Mouse (Mus musculus): ENCODE data around the gene Atg10. TPM values are rescaled to one million over a fixed set of nuclear protein-coding genes. Genes with fewer than 3 reads are reported as not detected.
A peak's percentile ranks its signal among the peaks of the same experiment; 100 is the strongest.

The Atg10 gene
- polyA plus RNA-seq, 1 experiment from 2014 or later = 15.4 TPM

- H3K4me2 ChIP-seq (ENCODE audit: low read length) = no peak overlapping the region
- H3K36me3 ChIP-seq (ENCODE audit: control insufficient read depth, insufficient read depth, low read length) = no peaks in the 10 kb centered on the region
- WGBS = 92% methylated on average over 8 of the region's 8 CpGs
- H3K27ac ChIP-seq (ENCODE audit: low read depth, low read length) = peak overlapping the region; percentile 81; the same call in 1 of the 2 replicates
- no peaks in the 10 kb centered on the region for H3K27me3 ChIP-seq (replicated peaks; ENCODE audit: control insufficient read depth, insufficient read depth, low read length)
- DNase-seq (ENCODE audit: low spot score) = no peak
- no peak overlapping the region for H3K4me3 ChIP-seq (ENCODE audit: low read depth, low read length)
- no peak for ATAC-seq
- no peak overlapping the region for H3K9ac ChIP-seq (ENCODE audit: low read length)
- no peaks in the 10 kb centered on the region for H3K9me3 ChIP-seq (replicated peaks; ENCODE audit: control insufficient read depth, low read length)
- peaks cover 23% of the 10 kb centered on the region for H3K4me1 ChIP-seq (ENCODE audit: control insufficient read depth, insufficient read depth, low read length)
Measured at GRCm38 (mm10) chr13:91180364-91180763, 43.4 kb downstream of the Atg10 start.

GRCm38 (mm10) chr13:91179174-91179899, 44.4 kb downstream of the Atg10 start:
- peak; percentile 51 for DNase-seq (ENCODE audit: low spot score)
- Histone ChIP-seq H3K4me1 (ENCODE audit: control insufficient read depth, insufficient read depth, low read length) (peaks cover 23% of the 10 kb centered on the region), H3K27me3 (replicated peaks; ENCODE audit: control insufficient read depth, insufficient read depth, low read length) (no peaks in the 10 kb centered on the region), H3K4me2 (ENCODE audit: low read length) (peak overlapping the region; percentile 9), H3K4me3 (ENCODE audit: low read depth, low read length) (no peak overlapping the region), H3K9me3 (replicated peaks; ENCODE audit: control insufficient read depth, low read length) (no peaks in the 10 kb centered on the region), H3K9ac (ENCODE audit: low read length) (no peak overlapping the region; the same call in 1 of the 2 replicates), H3K36me3 (ENCODE audit: control insufficient read depth, insufficient read depth, low read length) (no peaks in the 10 kb centered on the region), H3K27ac (ENCODE audit: low read depth, low read length) (peak overlapping the region; percentile 81)
- ATAC-seq = peak; percentile 38
- 14% methylated on average over 8 of the region's 8 CpGs for WGBS

- Histone ChIP-seq H3K9ac (ENCODE audit: low read length) (peak overlapping the region; percentile 25; the same call in 1 of the 2 replicates), H3K9me3 (replicated peaks; ENCODE audit: control insufficient read depth, low read length) (no peaks in the 10 kb centered on the region), H3K4me3 (ENCODE audit: low read depth, low read length) (no peak overlapping the region), H3K27ac (ENCODE audit: low read depth, low read length) (peak overlapping the region; percentile 81), H3K4me2 (ENCODE audit: low read length) (peak overlapping the region; percentile 9), H3K4me1 (ENCODE audit: control insufficient read depth, insufficient read depth, low read length) (peaks cover 23% of the 10 kb centered on the region), H3K27me3 (replicated peaks; ENCODE audit: control insufficient read depth, insufficient read depth, low read length) (no peaks in the 10 kb centered on the region), H3K36me3 (ENCODE audit: control insufficient read depth, insufficient read depth, low read length) (no peaks in the 10 kb centered on the region)
- ATAC-seq (peak; percentile 92), DNase-seq (ENCODE audit: low spot score) (peak; percentile 96)
- 17% methylated on average over 9 of the region's 9 CpGs for WGBS
Measured at GRCm38 (mm10) chr13:91178428-91179160, 45.2 kb downstream of the Atg10 start.

- Histone ChIP-seq H3K9ac (ENCODE audit: low read length) (no peak overlapping the region), H3K4me1 (ENCODE audit: control insufficient read depth, insufficient read depth, low read length) (peaks cover 25% of the 10 kb centered on the region), H3K4me3 (ENCODE audit: low read depth, low read length) (no peak overlapping the region), H3K27me3 (replicated peaks; ENCODE audit: control insufficient read depth, insufficient read depth, low read length) (no peaks in the 10 kb centered on the region), H3K36me3 (ENCODE audit: control insufficient read depth, insufficient read depth, low read length) (no peaks in the 10 kb centered on the region), H3K9me3 (replicated peaks; ENCODE audit: control insufficient read depth, low read length) (no peaks in the 10 kb centered on the region), H3K27ac (ENCODE audit: low read depth, low read length) (no peak overlapping the region), H3K4me2 (ENCODE audit: low read length) (no peak overlapping the region)
- DNase-seq (ENCODE audit: low spot score) = no peak
- ATAC-seq = no peak
- WGBS = 64% methylated on average over 3 of the region's 3 CpGs
Measured at GRCm38 (mm10) chr13:91175347-91175746, 48.4 kb downstream of the Atg10 start.

GRCm38 (mm10) chr13:91171766-91172491, 51.8 kb downstream of the Atg10 start:
- Histone ChIP-seq H3K27me3 (replicated peaks; ENCODE audit: control insufficient read depth, insufficient read depth, low read length) (no peaks in the 10 kb centered on the region), H3K4me3 (ENCODE audit: low read depth, low read length) (no peak overlapping the region), H3K27ac (ENCODE audit: low read depth, low read length) (peak overlapping the region; percentile 5; the same call in 1 of the 2 replicates), H3K9ac (ENCODE audit: low read length) (no peak overlapping the region), H3K4me1 (ENCODE audit: control insufficient read depth, insufficient read depth, low read length) (0 out of 2 replicates have a peak, but pooled peaks cover 3% of the 10 kb centered on the region), H3K4me2 (ENCODE audit: low read length) (no peak overlapping the region), H3K9me3 (replicated peaks; ENCODE audit: control insufficient read depth, low read length) (no peaks in the 10 kb centered on the region), H3K36me3 (ENCODE audit: control insufficient read depth, insufficient read depth, low read length) (no peaks in the 10 kb centered on the region)
- DNase-seq (ENCODE audit: low spot score) = peak; percentile 63
- 68% methylated on average over 15 of the region's 15 CpGs for WGBS
- peak; percentile 76 for ATAC-seq

- Histone ChIP-seq H3K27me3 (replicated peaks; ENCODE audit: control insufficient read depth, insufficient read depth, low read length) (no peaks in the 10 kb centered on the region), H3K9ac (ENCODE audit: low read length) (no peak overlapping the region), H3K27ac (ENCODE audit: low read depth, low read length) (no peak overlapping the region), H3K4me2 (ENCODE audit: low read length) (no peak overlapping the region), H3K9me3 (replicated peaks; ENCODE audit: control insufficient read depth, low read length) (no peaks in the 10 kb centered on the region), H3K36me3 (ENCODE audit: control insufficient read depth, insufficient read depth, low read length) (no peaks in the 10 kb centered on the region), H3K4me1 (ENCODE audit: control insufficient read depth, insufficient read depth, low read length) (0 out of 2 replicates have a peak, but pooled peaks cover 3% of the 10 kb centered on the region), H3K4me3 (ENCODE audit: low read depth, low read length) (no peak overlapping the region)
- DNase-seq (ENCODE audit: low spot score) (peak; percentile 53), ATAC-seq (peak; percentile 43; the same call in 1 of the 2 replicates)
- WGBS = 61% methylated on average over 5 of the region's 5 CpGs
Measured at GRCm38 (mm10) chr13:91171205-91171604, 52.6 kb downstream of the Atg10 start.

GRCm38 (mm10) chr13:91169529-91170319, 54.0 kb downstream of the Atg10 start:
- no peak overlapping the region for H3K9ac ChIP-seq (ENCODE audit: low read length)
- no peak for ATAC-seq

GRCm38 (mm10) chr13:91168486-91168885, 55.3 kb downstream of the Atg10 start:
- ATAC-seq (no peak), DNase-seq (ENCODE audit: low spot score) (no peak)
- H3K4me2 ChIP-seq (ENCODE audit: low read length) = no peak overlapping the region
- whole genome bisulfite sequencing = 88% methylated on average over 4 of the region's 4 CpGs
- H3K9me3 ChIP-seq (replicated peaks; ENCODE audit: control insufficient read depth, low read length) = no peaks in the 10 kb centered on the region
- no peaks in the 10 kb centered on the region for H3K36me3 ChIP-seq (ENCODE audit: control insufficient read depth, insufficient read depth, low read length)
- 0 out of 2 replicates have a peak, but pooled peaks cover 3% of the 10 kb centered on the region for H3K4me1 ChIP-seq (ENCODE audit: control insufficient read depth, insufficient read depth, low read length)
- H3K4me3 ChIP-seq (ENCODE audit: low read depth, low read length) = no peak overlapping the region
- no peak overlapping the region for H3K9ac ChIP-seq (ENCODE audit: low read length)
- no peaks in the 10 kb centered on the region for H3K27me3 ChIP-seq (replicated peaks; ENCODE audit: control insufficient read depth, insufficient read depth, low read length)
- no peak overlapping the region for H3K27ac ChIP-seq (ENCODE audit: low read depth, low read length)

More at GRCm38 (mm10) chr13:91169529-91170319, 54.0 kb downstream of the Atg10 start:
- H3K4me3 ChIP-seq (ENCODE audit: low read depth, low read length) = no peak overlapping the region
- no peaks in the 10 kb centered on the region for H3K9me3 ChIP-seq (replicated peaks; ENCODE audit: control insufficient read depth, low read length)
- no peak overlapping the region for H3K27ac ChIP-seq (ENCODE audit: low read depth, low read length)
- no peak overlapping the region for H3K4me2 ChIP-seq (ENCODE audit: low read length)
- H3K36me3 ChIP-seq (ENCODE audit: control insufficient read depth, insufficient read depth, low read length) = no peaks in the 10 kb centered on the region
- no peak for DNase-seq (ENCODE audit: low spot score)
- WGBS = 78% methylated on average over 17 of the region's 17 CpGs
- H3K27me3 ChIP-seq (replicated peaks; ENCODE audit: control insufficient read depth, insufficient read depth, low read length) = no peaks in the 10 kb centered on the region
- H3K4me1 ChIP-seq (ENCODE audit: control insufficient read depth, insufficient read depth, low read length) = 0 out of 2 replicates have a peak, but pooled peaks cover 3% of the 10 kb centered on the region
